Mouse (Mus musculus) bone marrow macrophage, adult 2 months (primary cell): ENCODE results near the gene Pde11a. TPM values are rescaled to one million over a fixed set of nuclear protein-coding genes. Genes with fewer than 3 reads are reported as not detected.

Experiments used
- H3K27ac ChIP-seq: 2 replicates; pipeline ENCODE4 v1.5.1; 2012; ENCODE audit warnings: low read depth, low read length; ENCODE audit not compliant: insufficient read depth
- H3K4me1 ChIP-seq: 2 replicates; pipeline ENCODE4 v1.6.1; 2012; ENCODE audit warnings: low read length; ENCODE audit not compliant: control insufficient read depth, insufficient read depth
- H3K4me3 ChIP-seq: 2 replicates; pipeline ENCODE4 v1.5.1; 2012; ENCODE audit warnings: mild to moderate bottlenecking, low read length, moderate library complexity; ENCODE audit not compliant: insufficient read depth
- CTCF ChIP-seq: IDR thresholded peaks from 2 replicates; pipeline ENCODE4 v1.5.1; 2012; ENCODE audit warnings: low read depth, mild to moderate bottlenecking, low read length, moderate library complexity
- POLR2A ChIP-seq: IDR thresholded peaks from 2 replicates; pipeline ENCODE4 v1.6.1; 2012; ENCODE audit warnings: mild to moderate bottlenecking, low read depth, low read length, borderline replicate concordance
- polyA plus RNA-seq: library from polyadenylated mRNA; stranded (reverse); fragments of >200 nt; gene quantifications from 2 replicates; pipeline ENCODE4 v1.2.4, GENCODE M21; 2012; ENCODE audit not compliant: missing spikeins, insufficient read depth, insufficient read length

Pde11a gene
- polyA plus RNA-seq, 1 experiment: not detected

DNA sequence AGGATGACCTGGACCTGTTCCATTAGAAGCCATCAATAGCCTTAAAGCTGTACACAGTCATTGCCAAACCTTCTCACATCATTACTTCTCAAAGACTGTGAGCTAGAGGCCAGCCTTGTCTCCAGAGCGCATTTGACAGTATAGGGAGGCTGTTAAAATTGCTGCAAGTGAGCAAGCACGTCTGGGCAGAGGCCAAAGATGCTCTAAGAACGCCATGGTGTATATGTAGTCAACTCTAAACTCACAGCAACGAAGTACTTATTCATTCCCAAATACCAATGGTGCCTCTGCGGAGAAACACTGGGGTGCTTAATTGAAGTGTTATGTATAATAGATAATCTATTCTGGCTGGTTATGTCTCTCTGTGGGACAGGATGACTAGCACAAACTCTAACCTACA, 14.1 kb downstream of the Pde11a start:
- Histone ChIP-seq H3K4me3 (no peak overlapping the region), H3K27ac (no peak overlapping the region), H3K4me1 (no peaks in the 10 kb centered on the region)
- TF ChIP-seq CTCF: no peak
- no peak for TF ChIP-seq POLR2A

DNA sequence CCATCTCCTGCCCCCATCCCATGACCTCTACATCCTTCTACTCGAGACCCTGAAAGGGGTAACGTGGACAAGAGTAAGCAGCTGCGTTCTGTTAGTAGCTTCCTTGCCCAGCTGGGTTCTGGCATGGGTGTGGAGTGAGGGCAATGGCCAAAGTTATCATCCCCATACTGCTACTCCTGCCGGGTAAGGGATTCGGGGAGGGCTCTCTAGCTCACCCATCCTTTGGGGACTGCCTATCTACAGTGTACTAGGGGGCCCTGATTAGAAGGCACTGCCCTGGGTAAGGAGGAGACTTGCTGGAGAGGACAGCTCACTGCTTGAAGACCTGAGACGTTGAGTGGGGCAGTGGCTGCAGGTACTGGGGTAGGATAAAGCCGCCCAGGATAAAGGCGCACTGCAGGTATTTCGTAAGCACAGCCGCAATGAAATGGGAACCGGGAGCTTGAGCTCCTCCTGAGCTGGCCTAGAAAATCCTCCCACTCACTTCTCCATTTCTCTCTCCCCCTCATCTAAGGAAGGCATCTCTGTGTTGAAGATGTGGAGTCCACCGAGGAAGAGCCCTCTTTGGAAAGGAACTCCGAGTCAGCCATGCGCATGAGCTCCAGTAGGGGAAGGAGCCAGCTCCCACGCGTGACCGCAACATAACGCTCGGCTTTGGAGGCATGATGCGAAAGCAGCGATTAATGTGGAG, 15.2 kb downstream of the Pde11a start:
- TF ChIP-seq POLR2A (no peak), CTCF (no peak)
- no peak overlapping the region for H3K4me3 ChIP-seq
- no peak overlapping the region for H3K27ac ChIP-seq
- no peaks in the 10 kb centered on the region for H3K4me1 ChIP-seq

DNA sequence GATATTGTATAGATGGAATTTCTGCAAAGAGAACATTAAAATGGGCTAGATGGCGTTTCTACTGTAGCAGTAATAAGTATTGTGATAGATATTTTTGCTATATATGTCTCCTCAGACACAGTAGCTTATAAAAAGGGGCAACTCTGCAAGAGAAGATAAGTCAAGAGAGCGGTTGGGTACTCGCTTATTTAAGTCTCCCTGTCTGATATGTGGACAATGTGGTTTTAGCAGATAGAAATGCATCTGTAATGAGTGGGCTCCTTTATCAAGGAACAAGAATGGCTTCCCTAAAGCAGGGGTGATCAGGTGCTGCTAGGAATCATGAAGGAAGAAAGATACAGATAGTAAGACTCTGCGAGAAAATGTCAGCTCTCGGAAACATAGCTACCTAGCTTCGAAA, 18.2 kb downstream of the Pde11a start:
- Histone ChIP-seq H3K4me1 (no peaks in the 10 kb centered on the region), H3K4me3 (no peak overlapping the region), H3K27ac (no peak overlapping the region)
- TF ChIP-seq CTCF: no peak
- TF ChIP-seq POLR2A: no peak

DNA sequence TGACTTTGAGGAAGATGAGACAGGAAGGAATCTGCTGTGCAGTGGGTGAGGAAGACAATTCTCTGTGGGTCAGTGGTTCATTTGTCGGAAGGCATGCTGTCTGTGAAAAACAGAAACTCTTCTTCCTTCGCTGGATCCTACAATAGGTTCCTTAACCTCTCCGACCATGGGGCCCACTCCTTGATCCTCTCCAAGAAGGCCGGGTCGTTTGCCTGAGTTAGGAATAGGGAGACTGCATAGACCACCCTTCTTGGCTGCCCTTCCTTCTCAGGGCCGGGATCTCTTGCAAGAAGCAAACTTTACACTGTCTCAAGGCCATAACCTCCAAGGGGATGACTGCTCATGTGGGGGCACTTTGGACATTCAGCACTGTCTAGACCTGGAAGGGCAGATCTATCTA, 19.3 kb downstream of the Pde11a start:
- Histone ChIP-seq H3K27ac (no peak overlapping the region), H3K4me1 (no peaks in the 10 kb centered on the region), H3K4me3 (no peak overlapping the region)
- TF ChIP-seq CTCF: no peak
- no peak for TF ChIP-seq POLR2A

DNA sequence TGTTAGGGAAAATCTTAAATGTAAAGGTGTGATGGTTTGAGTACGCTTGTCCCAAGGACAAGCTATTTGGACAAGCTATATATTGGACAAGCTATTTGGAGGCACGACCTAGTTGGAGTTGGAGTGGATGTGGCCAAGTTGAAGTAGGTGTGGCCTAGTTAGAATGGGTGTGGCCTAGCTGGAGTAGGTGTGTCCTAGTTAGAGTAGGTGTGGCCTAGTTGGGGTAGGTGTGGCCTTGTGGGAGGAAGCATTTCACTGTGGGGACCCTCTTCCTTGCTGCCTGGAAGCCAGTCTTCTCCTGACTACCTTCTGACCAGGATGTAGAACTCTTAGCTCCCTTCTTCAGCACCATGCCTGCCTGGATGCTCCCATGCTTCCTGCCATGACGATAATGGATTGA, 50.9 kb downstream of the Pde11a start:
- Histone ChIP-seq H3K27ac (no peak overlapping the region), H3K4me1 (no peaks in the 10 kb centered on the region), H3K4me3 (no peak overlapping the region)
- TF ChIP-seq POLR2A: no peak
- TF ChIP-seq CTCF: no peak

DNA sequence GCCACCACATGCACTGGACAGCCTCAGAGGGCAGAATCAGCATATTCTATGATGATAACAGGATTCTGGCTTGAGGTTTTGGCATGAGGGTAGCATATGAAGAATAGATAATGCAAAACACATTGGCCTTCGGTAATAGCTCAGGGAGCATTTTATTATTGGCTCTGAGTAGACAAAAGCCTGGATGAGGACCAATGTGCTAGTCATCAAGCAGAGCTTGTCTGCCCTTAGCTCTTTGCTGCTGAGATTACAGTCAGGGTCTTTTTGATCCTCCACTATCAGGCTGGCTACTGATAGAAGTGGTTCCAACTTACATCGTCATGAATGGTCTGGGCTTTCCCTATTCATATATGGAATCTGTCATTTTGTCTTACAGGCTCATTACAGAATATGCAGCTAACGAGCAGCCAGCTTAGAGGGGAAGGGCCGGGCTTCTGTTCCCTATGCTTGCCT, 52.3 kb downstream of the Pde11a start:
- Histone ChIP-seq H3K4me1 (no peaks in the 10 kb centered on the region), H3K27ac (no peak overlapping the region), H3K4me3 (no peak overlapping the region)
- TF ChIP-seq CTCF: no peak
- no peak for TF ChIP-seq POLR2A

DNA sequence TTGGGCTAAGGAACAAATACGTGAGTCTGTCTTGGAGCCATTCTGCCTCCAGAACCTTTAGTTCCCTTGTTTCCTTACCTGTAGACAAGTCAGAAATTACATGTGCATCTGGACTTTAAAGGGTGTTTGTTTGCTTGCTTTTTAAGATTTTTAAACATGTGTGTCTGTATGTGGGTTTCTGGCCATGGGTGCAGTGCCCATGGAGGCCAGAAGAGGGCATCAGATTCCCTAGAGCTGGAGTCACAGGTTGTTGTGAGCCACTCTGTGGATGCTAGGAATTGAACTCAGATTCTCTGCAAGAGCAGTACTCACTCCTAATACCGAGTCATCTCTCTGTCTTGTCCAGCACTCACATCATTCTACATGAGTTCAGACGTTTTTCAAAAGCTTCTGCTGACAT, 53.4 kb downstream of the Pde11a start:
- TF ChIP-seq POLR2A (no peak), CTCF (no peak)
- no peaks in the 10 kb centered on the region for H3K4me1 ChIP-seq
- H3K4me3 ChIP-seq: no peak overlapping the region
- no peak overlapping the region for H3K27ac ChIP-seq

DNA sequence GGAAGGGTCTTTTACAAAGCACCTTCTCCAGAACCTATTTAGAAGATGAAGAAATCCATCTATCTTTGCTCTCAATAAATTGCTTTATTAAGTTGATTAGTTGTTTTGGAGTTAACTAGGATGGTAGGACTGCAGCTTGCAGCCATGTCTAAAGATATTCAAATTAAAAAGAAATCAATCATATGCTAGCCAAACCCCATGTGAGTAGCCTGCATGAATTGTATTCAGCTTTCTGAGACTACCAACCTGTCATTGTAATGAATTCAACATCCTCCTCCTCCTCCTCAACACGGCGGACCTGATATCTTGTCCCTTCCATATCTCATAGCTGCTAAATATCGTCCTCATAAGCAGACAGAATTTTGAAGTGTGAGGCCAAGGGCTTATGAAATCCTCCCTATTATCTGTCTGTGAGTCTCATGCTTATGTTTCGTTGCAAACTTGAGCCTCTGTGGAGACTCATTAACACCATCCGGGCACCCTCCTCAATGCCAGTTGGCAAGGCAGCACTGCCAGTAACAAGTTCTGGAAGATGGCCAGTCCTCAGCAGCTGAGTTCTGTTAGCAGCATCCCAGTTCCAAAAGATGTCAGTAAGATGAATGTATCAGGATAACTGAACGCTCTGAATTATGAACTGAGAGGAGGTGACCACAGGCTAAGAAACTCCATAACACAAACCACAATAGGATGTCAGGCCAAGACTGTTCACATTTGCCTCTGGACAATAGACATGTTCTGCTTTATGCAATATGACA, 55.0 kb downstream of the Pde11a start:
- TF ChIP-seq POLR2A (no peak), CTCF (no peak)
- Histone ChIP-seq H3K4me1 (no peaks in the 10 kb centered on the region), H3K27ac (no peak overlapping the region), H3K4me3 (no peak overlapping the region)

DNA sequence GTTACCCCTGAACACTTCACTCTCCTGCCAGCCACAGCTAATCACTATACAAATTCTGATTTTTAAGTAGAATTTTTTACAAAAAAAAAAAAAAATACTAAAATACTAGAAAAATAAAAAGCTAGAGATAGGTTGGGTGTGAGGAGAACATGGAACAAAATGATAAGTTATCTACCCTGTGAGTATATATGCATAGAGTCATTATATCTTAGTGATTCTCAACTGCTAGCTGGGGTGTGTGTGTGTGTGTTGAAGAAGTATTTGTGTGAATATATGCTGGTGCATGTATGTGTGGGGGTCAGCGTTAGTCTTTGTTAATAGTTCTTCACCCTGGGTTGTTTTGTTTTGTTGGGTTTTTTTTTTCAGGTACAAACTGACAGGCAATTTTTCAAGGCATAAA, 69.1 kb downstream of the Pde11a start:
- Histone ChIP-seq H3K27ac (no peak overlapping the region), H3K4me3 (no peak overlapping the region), H3K4me1 (no peaks in the 10 kb centered on the region)
- TF ChIP-seq POLR2A: no peak
- TF ChIP-seq CTCF: no peak

DNA sequence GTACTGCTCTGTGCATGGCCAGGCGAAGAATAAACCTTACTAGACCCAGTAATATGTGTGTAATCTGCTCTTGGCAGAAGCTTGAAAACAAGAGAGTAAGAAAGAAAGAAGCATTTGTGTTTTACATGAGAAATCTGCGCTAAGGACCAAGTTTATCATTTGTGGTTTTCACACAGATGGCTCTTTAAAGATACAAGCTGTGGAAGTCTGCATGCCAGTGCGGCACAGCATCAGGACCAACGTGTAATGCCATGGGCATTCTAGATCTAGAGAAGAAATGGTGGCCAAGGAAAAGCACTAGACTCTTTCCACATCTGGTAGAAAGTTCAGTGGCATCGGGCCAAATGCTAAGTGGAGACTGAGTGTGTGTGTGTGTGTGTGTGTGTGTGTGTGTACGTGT, 71.2 kb downstream of the Pde11a start:
- TF ChIP-seq CTCF (no peak), POLR2A (no peak)
- no peaks in the 10 kb centered on the region for H3K4me1 ChIP-seq
- no peak overlapping the region for H3K4me3 ChIP-seq
- H3K27ac ChIP-seq: no peak overlapping the region
